25 mouse cellular contexts compared by ENCODE assay signal in the genomic region with DNA sequence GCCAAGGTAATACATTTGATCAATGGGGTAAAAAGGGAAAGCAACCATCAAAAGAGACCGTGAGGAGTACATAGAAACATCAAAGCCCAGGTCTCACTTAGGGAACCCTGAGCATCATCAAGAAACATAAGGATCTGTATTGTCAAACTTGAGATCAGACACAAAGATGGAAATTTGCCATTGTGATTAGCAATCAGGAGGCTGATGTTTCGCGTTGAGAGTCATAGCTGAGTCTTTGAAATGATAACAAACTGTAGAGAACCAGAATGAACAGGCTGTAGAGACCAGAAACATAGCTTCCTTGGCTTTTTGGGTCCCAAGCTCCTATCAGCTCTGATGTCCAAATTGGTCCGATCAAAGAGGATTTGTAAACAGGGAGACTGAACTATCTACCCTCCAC.
"Had no signal": no experiment of that assay in that cellular context is flagged by ENCODE, and none has a peak within 500 bp of the region (broad histone marks: within the 10 kb centered on the region; RNA-seq: fewer than 3 reads in every experiment).

No protein-coding gene starts in this region.

- H3K27ac ChIP-seq: embryonic facial prominence, embryonic 10.5 days; embryonic facial prominence, embryonic 12.5 days; embryonic facial prominence, embryonic 13.5 days; embryonic facial prominence, embryonic 15.5 days; forebrain, embryonic 10.5 days; forebrain, embryonic 12.5 days; forebrain, embryonic 13.5 days; forebrain, embryonic 15.5 days; gastrocnemius, adult 2 months; heart, adult 2 months had no signal

- H3K9ac ChIP-seq: embryonic facial prominence, embryonic 12.5 days; embryonic facial prominence, embryonic 13.5 days; embryonic facial prominence, embryonic 15.5 days; forebrain, embryonic 12.5 days; forebrain, embryonic 13.5 days; forebrain, embryonic 15.5 days; forebrain, postnatal 0 days had no signal

- H3K4me1 ChIP-seq: embryonic facial prominence, embryonic 10.5 days; embryonic facial prominence, embryonic 12.5 days; embryonic facial prominence, embryonic 13.5 days; embryonic facial prominence, embryonic 15.5 days; forebrain, embryonic 10.5 days; forebrain, embryonic 12.5 days; forebrain, embryonic 13.5 days; forebrain, embryonic 15.5 days had no signal

- H3K4me3 ChIP-seq: embryonic facial prominence, embryonic 10.5 days; embryonic facial prominence, embryonic 12.5 days; embryonic facial prominence, embryonic 13.5 days; embryonic facial prominence, embryonic 15.5 days; erythroblast, embryonic 14.5 days; forebrain, embryonic 10.5 days; forebrain, embryonic 12.5 days; forebrain, embryonic 13.5 days; forebrain, embryonic 15.5 days; gastrocnemius, adult 2 months; heart, adult 2 months had no signal

- ATAC-seq: forebrain, embryonic 13.5 days; forebrain, embryonic 14.5 days; forebrain, embryonic 15.5 days; forebrain, embryonic 16.5 days; forebrain, postnatal 0 days had no signal

- H3K36me3 ChIP-seq: embryonic facial prominence, embryonic 10.5 days; embryonic facial prominence, embryonic 12.5 days; embryonic facial prominence, embryonic 13.5 days; embryonic facial prominence, embryonic 15.5 days; forebrain, embryonic 10.5 days; forebrain, embryonic 12.5 days; forebrain, embryonic 15.5 days had no signal

- H3K9me3 ChIP-seq: embryonic facial prominence, embryonic 10.5 days; embryonic facial prominence, embryonic 12.5 days; embryonic facial prominence, embryonic 13.5 days; embryonic facial prominence, embryonic 15.5 days; forebrain, embryonic 10.5 days; forebrain, embryonic 12.5 days; forebrain, embryonic 13.5 days; forebrain, embryonic 15.5 days had no signal

- DNase-seq: cerebellum, adult 9-11 months; cerebellum, postnatal 10 days; cerebellum, postnatal 14 days; cerebellum, postnatal 25 days; cerebellum, postnatal 36 days; embryo, embryonic 11 days; forebrain, postnatal 0 days; gastrocnemius, adult 2 months; gastrocnemius, postnatal 10 days; gastrocnemius, postnatal 14 days; gastrocnemius, postnatal 25 days; gastrocnemius, postnatal 36 days; heart, adult 18-20 months; heart, adult 2 months had no signal

- H3K27me3 ChIP-seq: embryonic facial prominence, embryonic 12.5 days; embryonic facial prominence, embryonic 13.5 days; embryonic facial prominence, embryonic 15.5 days; forebrain, embryonic 12.5 days; forebrain, embryonic 13.5 days; forebrain, embryonic 15.5 days had no signal

- H3K4me2 ChIP-seq: embryonic facial prominence, embryonic 12.5 days; embryonic facial prominence, embryonic 13.5 days; embryonic facial prominence, embryonic 15.5 days; forebrain, embryonic 12.5 days; forebrain, embryonic 13.5 days; forebrain, embryonic 15.5 days had no signal
